In genomic region chr9:111042266-111042665, GRCm38 (mm10) we compare ENCODE assay signal across 17 mouse cellular contexts. TPM values are rescaled to one million over a fixed set of nuclear protein-coding genes. Genes with fewer than 3 reads are reported as not detected.
DNase-seq lines count a peak whose midpoint lies in the region; ATAC-seq lines count a peak whose summit lies in the region.
"Had no signal": no experiment of that assay in that cellular context is flagged by ENCODE, and none has a peak within 500 bp of the region (broad histone marks: within the 10 kb centered on the region; RNA-seq: fewer than 3 reads in every experiment).

No protein-coding gene starts in this region.

- 84% methylated on average over 5 of the region's 5 CpGs for WGBS in kidney, embryonic 15.5 days
- 83% methylated on average over 5 of the region's 5 CpGs for WGBS in intestine, embryonic 16.5 days

- H3K27me3 ChIP-seq in kidney, embryonic 15.5 days = no peaks in the 10 kb centered on the region
- no peaks in the 10 kb centered on the region for H3K27me3 ChIP-seq in intestine, embryonic 16.5 days (replicated peaks; ENCODE audit: control insufficient read depth, insufficient read depth, low read length)
- H3K27me3 ChIP-seq: limb, embryonic 12.5 days had no signal

- H3K4me3 ChIP-seq in kidney, embryonic 15.5 days (replicated peaks) = no peak overlapping the region
- no peak overlapping the region for H3K4me3 ChIP-seq in intestine, embryonic 16.5 days (ENCODE audit: low read length)
- H3K4me3 ChIP-seq: hindbrain, embryonic 10.5 days; layer of hippocampus, adult 2 months; left cerebral cortex, adult 2 months; limb, embryonic 12.5 days had no signal

- H3K36me3 ChIP-seq in kidney, embryonic 15.5 days = no peaks in the 10 kb centered on the region
- no peaks in the 10 kb centered on the region for H3K36me3 ChIP-seq in intestine, embryonic 16.5 days (ENCODE audit: control insufficient read depth, insufficient read depth, low read length)
- H3K36me3 ChIP-seq: hindbrain, embryonic 10.5 days; limb, embryonic 12.5 days had no signal

- H3K27ac ChIP-seq in kidney, embryonic 15.5 days = no peak overlapping the region
- no peak overlapping the region for H3K27ac ChIP-seq in intestine, embryonic 16.5 days (ENCODE audit: low read length)
- H3K27ac ChIP-seq: hindbrain, embryonic 10.5 days; layer of hippocampus, adult 2 months; left cerebral cortex, adult 2 months; limb, embryonic 12.5 days; liver, embryonic 14.5 days had no signal

- H3K4me1 ChIP-seq in kidney, embryonic 15.5 days = no peaks in the 10 kb centered on the region
- no peaks in the 10 kb centered on the region for H3K4me1 ChIP-seq in intestine, embryonic 16.5 days (ENCODE audit: control insufficient read depth, insufficient read depth, low read length)
- H3K4me1 ChIP-seq: hindbrain, embryonic 10.5 days; limb, embryonic 12.5 days had no signal

- intact Hi-C loops in heart, postnatal 10 days (cut with DNase I) = no loop called here

- peak; percentile 46 for DNase-seq in adrenal gland, postnatal 10 days
- no peak for DNase-seq in adrenal gland, adult 18-20 months (ENCODE audit: low spot score in 2 of 2)
- DNase-seq in kidney, adult 11 months = peak; percentile 58
- peak; percentile 43 to 67 for DNase-seq in heart, postnatal 10 days
- peak; percentile 78 to 80 for DNase-seq in kidney, postnatal 36 days
- DNase-seq in embryo, embryonic 9.5 days (ENCODE audit: extremely low spot score) = no peak
- DNase-seq: right cerebral cortex, postnatal 14 days had no signal

- no peak overlapping the region for H3K4me2 ChIP-seq in kidney, embryonic 15.5 days
- H3K4me2 ChIP-seq in intestine, embryonic 16.5 days (ENCODE audit: low read depth, low read length) = no peak overlapping the region
- H3K4me2 ChIP-seq: limb, embryonic 12.5 days had no signal

- ATAC-seq in kidney, embryonic 15.5 days (replicated peaks; ENCODE audit: low FRiP score) = no peak
- no peak for ATAC-seq in intestine, embryonic 16.5 days
- ATAC-seq: forebrain, embryonic 14.5 days; midbrain, embryonic 16.5 days had no signal

- H3K9me3 ChIP-seq in kidney, embryonic 15.5 days (replicated peaks) = no peaks in the 10 kb centered on the region
- no peaks in the 10 kb centered on the region for H3K9me3 ChIP-seq in intestine, embryonic 16.5 days (ENCODE audit: control insufficient read depth, low read length)
- H3K9me3 ChIP-seq: hindbrain, embryonic 10.5 days; limb, embryonic 12.5 days had no signal

- no peak overlapping the region for H3K9ac ChIP-seq in kidney, embryonic 15.5 days
- H3K9ac ChIP-seq in intestine, embryonic 16.5 days (ENCODE audit: low read depth, low read length) = no peak overlapping the region
- H3K9ac ChIP-seq: limb, embryonic 12.5 days; liver, embryonic 14.5 days had no signal

RNA-seq across cellular contexts. Expression of gene Ccrl2, which starts 15.1 kb away (rescaled TPM):
- 1 to 10 TPM; 3.4 to 4.8 TPM for total RNA-seq in adrenal gland, postnatal 10 days (2021)
- total RNA-seq in adrenal gland, adult 18-20 months (2021) = 10 to 100 TPM in 1 of 2 experiments, 1 to 10 TPM in 1; 9.3 to 10.2 TPM
- polyA plus RNA-seq in kidney, embryonic 15.5 days (2015; fragmentation: Nextera tagmentation; extraction: Ambion mirVana) = 1.3 TPM in 2 replicates
- 1 to 10 TPM; 6.4 to 7.4 TPM for total RNA-seq in heart, postnatal 10 days (2021)
- polyA plus RNA-seq in intestine, embryonic 16.5 days (2015; fragmentation: Nextera tagmentation; extraction: Ambion mirVana) = 1.9 and 2.5 TPM in 2 replicates

RNA-seq across cellular contexts. Expression of gene Ltf, which starts 23.2 kb away (rescaled TPM):
- 10 to 100 TPM; 14.8 to 15.6 TPM for total RNA-seq in adrenal gland, postnatal 10 days (2021)
- total RNA-seq in adrenal gland, adult 18-20 months (2021) = 1 to 10 TPM; 1.2 to 1.7 TPM
- polyA plus RNA-seq in kidney, embryonic 15.5 days (2015; fragmentation: Nextera tagmentation; extraction: Ambion mirVana) = 2.7 and 3.7 TPM in 2 replicates
- total RNA-seq in heart, postnatal 10 days (2021) = 1 to 10 TPM in 1 of 2 experiments, under 1 TPM in 1; 0.72 to 2.3 TPM
- polyA plus RNA-seq in intestine, embryonic 16.5 days (2015; fragmentation: Nextera tagmentation; extraction: Ambion mirVana) = 3.2 and 3.4 TPM in 2 replicates
- total RNA-seq: layer of hippocampus, adult 2 months had no signal

RNA-seq across cellular contexts. Expression of gene Rtp3, which starts 51.9 kb away (rescaled TPM):
- total RNA-seq in adrenal gland, postnatal 10 days (2021) = 10 to 100 TPM in 1 of 2 experiments, 1 to 10 TPM in 1; 7.5 to 10.3 TPM
- total RNA-seq in adrenal gland, adult 18-20 months (2021) = 1 to 10 TPM; 3.8 to 5.4 TPM
- polyA plus RNA-seq in kidney, embryonic 15.5 days (2015; fragmentation: Nextera tagmentation; extraction: Ambion mirVana) = 0.86 and 1.0 TPM in 2 replicates
- 1 to 10 TPM; 2.4 to 2.8 TPM for total RNA-seq in heart, postnatal 10 days (2021)
- 0.18 and 0.55 TPM in 2 replicates for polyA plus RNA-seq in intestine, embryonic 16.5 days (2015; fragmentation: Nextera tagmentation; extraction: Ambion mirVana)
- total RNA-seq: megakaryocyte, adult 5-6 weeks had no signal
- polyA plus RNA-seq: forebrain, embryonic 14.5 days; hindbrain, embryonic 10.5 days; limb, embryonic 12.5 days had no signal

Comparison
In these comparisons a context has a peak if more than half of its experiments do, and no peak if none do; other contexts are left out.
1. DNase-seq: peak in adrenal gland, postnatal 10 days (single experiment), kidney, adult 11 months (single experiment), heart, postnatal 10 days (2 of 2) and kidney, postnatal 36 days (2 of 2); none in adrenal gland, adult 18-20 months (0 of 2) and embryo, embryonic 9.5 days (single experiment).
2. RNA of gene Ltf, which starts 23.2 kb away (total RNA-seq): 14.8 to 15.6 TPM in adrenal gland, postnatal 10 days; 0.72 to 2.3 TPM in heart, postnatal 10 days and 1.2 to 1.7 TPM in adrenal gland, adult 18-20 months; every median in the first group is over 4 times any median in the second.